Mouse (Mus musculus) neutrophil, adult 65 days (primary cell): ENCODE results near the gene Hecw2. TPM values are rescaled to one million over a fixed set of nuclear protein-coding genes. Genes with fewer than 3 reads are reported as not detected.

Experiments used
- total RNA-seq: library from RNA; stranded (reverse); gene quantifications from 2 replicates; pipeline ENCODE4 v1.2.4, GENCODE M21; 2023

The Hecw2 gene
- 0.13 and 0.45 TPM in 2 replicates for total RNA-seq

GRCm38 (mm10) chr1:54194954-54195305, at the start of gene Hecw2:
Hecw2 (minus strand) TSS chr1:54195168.

DNA sequence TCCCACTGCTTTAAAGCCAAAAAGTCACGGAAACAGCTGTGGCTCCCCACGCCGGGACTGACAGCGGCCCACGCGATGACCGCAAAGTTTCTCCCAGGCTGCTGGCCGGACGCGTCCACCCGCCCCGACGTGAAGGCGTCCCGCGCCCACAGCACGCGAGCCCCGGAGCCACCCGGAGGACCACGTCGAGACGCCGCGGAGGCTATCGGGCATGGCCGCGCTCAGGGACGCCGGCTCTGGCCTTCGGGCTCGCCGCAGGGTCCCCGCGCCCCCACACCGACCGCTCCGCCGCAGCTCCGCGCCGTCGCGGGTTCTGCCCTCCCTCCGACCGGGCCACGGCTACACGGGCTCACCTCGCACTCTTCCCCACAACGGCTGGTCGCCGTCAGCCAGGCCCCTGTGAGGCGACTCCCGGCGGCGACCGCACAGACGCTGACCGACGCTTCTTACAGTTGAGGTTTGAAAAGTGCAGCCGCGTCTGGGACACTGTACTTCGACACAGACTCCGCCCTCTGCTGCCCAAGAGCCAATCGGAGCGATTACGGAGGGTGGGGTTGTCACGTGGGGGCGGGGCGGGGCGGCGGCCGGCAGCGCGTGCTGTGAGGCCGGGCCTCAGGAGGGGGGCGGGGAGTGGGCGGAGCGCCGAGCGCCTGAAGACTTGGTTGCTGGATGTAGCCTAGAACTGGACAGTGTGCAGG, 410.1 kb downstream of the Hecw2 start, which contains the start of gene Stk17b:
Gene Stk17b (minus strand): TSS at position 504 of the 698 bp plus-strand sequence.

Other genes with a start within 250 kb of the Hecw2 start
- 0.60 TPM in 1 of 2 replicates, not detected in the other for gene Ccdc150, start 55.5 kb upstream of the Hecw2 start, total RNA-seq
- gene Gtf3c3, start 243.8 kb upstream of the Hecw2 start, total RNA-seq: 9.0 and 11.9 TPM in 2 replicates